Mouse (Mus musculus) kidney, postnatal 4 days (tissue): ENCODE results near the gene Rchy1.
"Not testable (repeated sequence)": the region's sequence is repeated elsewhere in the genome, so short reads cannot be mapped to it uniquely, and the experiment has no call there.

Experiments
- DNase-seq, 2 experiments: peaks; one replicate each; pipeline ENCODE4 v3.0.0; 2021; ENCODE audit warnings: mixed read lengths in 2 of 2

Rchy1 gene

GRCm38 (mm10) chr5:91959986-91960385, 2.9 kb downstream of the Rchy1 start:
- DNase-seq = no peak

GRCm38 (mm10) chr5:91959096-91959495, 3.8 kb downstream of the Rchy1 start:
- no peak for DNase-seq

GRCm38 (mm10) chr5:91956991-91957760, 5.7 kb downstream of the Rchy1 start:
- DNase-seq = no peak

- no peak for DNase-seq
Measured at GRCm38 (mm10) chr5:91951404-91951803, 11.5 kb downstream of the Rchy1 start.

GRCm38 (mm10) chr5:91949441-91949840, 13.4 kb downstream of the Rchy1 start:
- no peak for DNase-seq

- no peak for DNase-seq
Measured at GRCm38 (mm10) chr5:91947008-91947407, 15.9 kb downstream of the Rchy1 start.

GRCm38 (mm10) chr5:91945609-91946008, 17.3 kb downstream of the Rchy1 start:
- DNase-seq = not testable (repeated sequence)

- DNase-seq = no peak
Measured at GRCm38 (mm10) chr5:91913231-91913630, 49.6 kb downstream of the Rchy1 start.

GRCm38 (mm10) chr5:91911384-91912106, 51.3 kb downstream of the Rchy1 start:
- no peak for DNase-seq

GRCm38 (mm10) chr5:91910616-91911015, 52.3 kb downstream of the Rchy1 start:
- DNase-seq = no peak

- no peak for DNase-seq
Measured at GRCm38 (mm10) chr5:91909010-91909620, 53.8 kb downstream of the Rchy1 start.
